Mouse (Mus musculus): ENCODE data around the gene Mfrp.

- TF ChIP-seq CTCF (IDR thresholded peaks at IDR 0.05; ENCODE audit: extremely low read depth, insufficient read depth, insufficient read length, insufficient replicate concordance) (no peak), POLR2A (IDR thresholded peaks at IDR 0.05; ENCODE audit: low read depth, low read length) (no peak)
Measured at GRCm38 (mm10) chr9:44127351-44127801, 25.8 kb downstream of the Mfrp start.
